ENCODE assay signal across 12 mouse cellular contexts in genomic region chr5:9014774-9015173, GRCm38 (mm10). TPM values are rescaled to one million over a fixed set of nuclear protein-coding genes. Genes with fewer than 3 reads are reported as not detected.
DNase-seq lines count a peak whose midpoint lies in the region; ATAC-seq lines count a peak whose summit lies in the region.
"Had no signal": no experiment of that assay in that cellular context is flagged by ENCODE, and none has a peak within 500 bp of the region (broad histone marks: within the 10 kb centered on the region; RNA-seq: fewer than 3 reads in every experiment).

No protein-coding gene starts in this region.

- peak; percentile 60 for DNase-seq in CD4-positive helper T cell, adult 2 months (ENCODE audit: low read depth, low spot score)
- peak; percentile 42 for DNase-seq in thymus, postnatal 14 days
- no peak for DNase-seq in spleen, postnatal 36 days (ENCODE audit: low spot score in 2 of 2)
- DNase-seq in cerebellum, adult 11 months, result no peak
- DNase-seq in left cerebral cortex, postnatal 25 days (ENCODE audit: low spot score in 2 of 2), result no peak
- DNase-seq in layer of hippocampus, adult 9-11 months, result no peak
- DNase-seq: adrenal gland, postnatal 14 days; cerebellum, postnatal 25 days; forebrain, postnatal 0 days had no signal

- ATAC-seq in common myeloid progenitor, adult 5-6 weeks (replicated peaks; ENCODE audit: low read depth, poor library complexity, severe bottlenecking), result peak; percentile 69
- peak; percentile 70 for ATAC-seq in megakaryocyte progenitor cell, adult 5-6 weeks (replicated peaks; ENCODE audit: poor library complexity)
- ATAC-seq: forebrain, postnatal 0 days; intestine, embryonic 16.5 days had no signal

- intact Hi-C loops in left cerebral cortex, postnatal 25 days (cut with DNase I), result no loop called here

RNA-seq across cellular contexts. Expression of gene Crot, which starts 17.6 kb away (rescaled TPM):
- 44.1 and 51.0 TPM in 2 replicates for total RNA-seq in common myeloid progenitor, adult 5-6 weeks (2017)
- 27.5 and 28.5 TPM in 2 replicates for total RNA-seq in megakaryocyte progenitor cell, adult 5-6 weeks (2015)
- 36.1 and 44.7 TPM in 2 replicates for total RNA-seq in megakaryocyte progenitor cell, adult 5-6 weeks (2017)
- total RNA-seq in left cerebral cortex, postnatal 25 days (2021), result 10 to 100 TPM; 28.2 to 29.2 TPM

Comparison
In these comparisons a context has a peak if more than half of its experiments do, and no peak if none do; other contexts are left out.
1. DNase-seq: peak in CD4-positive helper T cell, adult 2 months (single experiment) and thymus, postnatal 14 days (single experiment); none in spleen, postnatal 36 days (0 of 2), cerebellum, adult 11 months (single experiment), left cerebral cortex, postnatal 25 days (0 of 2) and layer of hippocampus, adult 9-11 months (single experiment).